Mouse (Mus musculus): ENCODE results near the gene Aqp9. TPM values are rescaled to one million over a fixed set of nuclear protein-coding genes. Genes with fewer than 3 reads are reported as not detected.

Aqp9 gene
- total and polyA plus RNA-seq, 3 experiments, result 64.8 to 76.1 TPM; not detected in 1

- Histone ChIP-seq H3K27ac (ENCODE audit: control insufficient read depth, low read depth, low read length) (peak overlapping the region; percentile 95), H3K4me1 (ENCODE audit: control insufficient read depth in 1 of 2, insufficient read depth in 2 of 2, low read length in 2 of 2) (peaks cover 21 to 43% of the 10 kb centered on the region in 2 experiments), H3K27me3 (ENCODE audit: control insufficient read depth in 1 of 2, insufficient read depth in 2 of 2, low read length in 2 of 2) (no peaks in the 10 kb centered on the region), H3K9me3 (replicated peaks; ENCODE audit: insufficient read depth, low read length) (no peaks in the 10 kb centered on the region), H3K4me3 (ENCODE audit: control insufficient read depth in 1 of 2, insufficient read depth in 1 of 2, low read depth in 2 of 2, low read length in 2 of 2) (no peak overlapping the region), H3K79me2 (ENCODE audit: control insufficient read depth, insufficient read depth, low read length, poor library complexity) (peaks cover 19% of the 10 kb centered on the region), H3K9ac (ENCODE audit: control insufficient read depth, low read depth, low read length, poor library complexity, severe bottlenecking) (peak overlapping the region; percentile 4), H3K36me3 (ENCODE audit: control insufficient read depth in 1 of 2, insufficient read depth in 2 of 2, low read length in 2 of 2) (peaks cover 0 to 42% of the 10 kb centered on the region in 2 experiments; a peak in 2 of 4 replicates)
- no peak for TF ChIP-seq HCFC1 (IDR thresholded peaks at IDR 0.05; ENCODE audit: low read depth, low read length)
- no peak for TF ChIP-seq USF1 (IDR thresholded peaks at IDR 0.05; ENCODE audit: low read depth, low read length)
- TF ChIP-seq POLR2A (IDR thresholded peaks at IDR 0.05; ENCODE audit: control insufficient read depth in 1 of 2, insufficient read depth in 1 of 2, low read depth in 1 of 2, low read length in 2 of 2, poor library complexity in 1 of 2), result peak in 1 of 2 experiments; percentile 21; a peak in 2 of 4 replicates
- TF ChIP-seq TBP (IDR thresholded peaks at IDR 0.05; ENCODE audit: low read depth, low read length), result peak; percentile 97
- peak; percentile 70 for TF ChIP-seq MAX (IDR thresholded peaks at IDR 0.05; ENCODE audit: low read length)
- peak; percentile 53 for TF ChIP-seq TCF12 (IDR thresholded peaks at IDR 0.05; ENCODE audit: low read depth, low read length)
- 0 out of 2 replicates have a peak, but pooled peaks have one; percentile 19 for TF ChIP-seq ELF1 (IDR thresholded peaks at IDR 0.05; ENCODE audit: low read depth, low read length)
- TF ChIP-seq CHD1 (IDR thresholded peaks at IDR 0.05; ENCODE audit: low read depth, low read length), result no peak
- TF ChIP-seq ETS1 (IDR thresholded peaks at IDR 0.05; ENCODE audit: low read depth, low read length), result peak; percentile 79
- TF ChIP-seq KAT2A (conservative IDR thresholded peaks at IDR 0.05; ENCODE audit: low read depth, low read length), result no peak
- no peak for TF ChIP-seq ZKSCAN1 (IDR thresholded peaks at IDR 0.05; ENCODE audit: low read depth, low read length)
- no peak for TF ChIP-seq POLR2AphosphoS5 (IDR thresholded peaks at IDR 0.05; ENCODE audit: borderline replicate concordance, low read depth, low read length)
- no peak for TF ChIP-seq POLR2AphosphoS2 (IDR thresholded peaks at IDR 0.05; ENCODE audit: low read length)
- no peak for TF ChIP-seq MEF2A (IDR thresholded peaks at IDR 0.05; ENCODE audit: extremely low read depth, insufficient replicate concordance, low read depth, low read length, poor library complexity, severe bottlenecking)
- TF ChIP-seq EP300 (IDR thresholded peaks at IDR 0.05; ENCODE audit: low read depth in 1 of 2, low read length in 2 of 2), result peak; percentile 39 to 76
- peak; percentile 82 for TF ChIP-seq MAZ (IDR thresholded peaks at IDR 0.05; ENCODE audit: low read depth, low read length)
- TF ChIP-seq SIN3A (IDR thresholded peaks at IDR 0.05; ENCODE audit: low read length), result peak; percentile 62
- peak; percentile 83 for DNase-seq (ENCODE audit: low read depth, low spot score)
These were observed 3.4 kb downstream of the Aqp9 start for GRCm38 (mm10) chr9:71165061-71165460.

GRCm38 (mm10) chr9:71164353-71164752 lies 4.1 kb downstream of the Aqp9 start:
- Histone ChIP-seq H3K4me1 (ENCODE audit: control insufficient read depth in 1 of 2, insufficient read depth in 2 of 2, low read length in 2 of 2) (peaks cover 27 to 49% of the 10 kb centered on the region in 2 experiments), H3K4me3 (ENCODE audit: control insufficient read depth in 1 of 2, insufficient read depth in 1 of 2, low read depth in 2 of 2, low read length in 2 of 2) (no peak overlapping the region), H3K27ac (ENCODE audit: control insufficient read depth, low read depth, low read length) (peak overlapping the region; percentile 95)

More at GRCm38 (mm10) chr9:71164353-71164752, 4.1 kb downstream of the Aqp9 start:
- Histone ChIP-seq H3K9ac (ENCODE audit: control insufficient read depth, low read depth, low read length, poor library complexity, severe bottlenecking) (peak overlapping the region; percentile 9; the same call in 1 of the 2 replicates), H3K36me3 (ENCODE audit: control insufficient read depth in 1 of 2, insufficient read depth in 2 of 2, low read length in 2 of 2) (peaks cover 0 to 49% of the 10 kb centered on the region in 2 experiments; a peak in 2 of 4 replicates), H3K9me3 (replicated peaks; ENCODE audit: insufficient read depth, low read length) (no peaks in the 10 kb centered on the region), H3K79me2 (ENCODE audit: control insufficient read depth, insufficient read depth, low read length, poor library complexity) (peaks cover 22% of the 10 kb centered on the region), H3K27me3 (ENCODE audit: control insufficient read depth in 1 of 2, insufficient read depth in 2 of 2, low read length in 2 of 2) (no peaks in the 10 kb centered on the region)
- TF ChIP-seq MYC (IDR thresholded peaks at IDR 0.05; ENCODE audit: low read depth, low read length), result no peak
- TF ChIP-seq USF1 (IDR thresholded peaks at IDR 0.05; ENCODE audit: low read depth, low read length), result no peak
- TF ChIP-seq EP300 (IDR thresholded peaks at IDR 0.05; ENCODE audit: low read depth in 1 of 2, low read length in 2 of 2), result no peak
- TF ChIP-seq MYB (IDR thresholded peaks at IDR 0.05; ENCODE audit: low read depth, low read length), result no peak
- no peak for TF ChIP-seq RCOR1 (IDR thresholded peaks at IDR 0.05; ENCODE audit: low read depth, low read length)
- TF ChIP-seq ETS1 (IDR thresholded peaks at IDR 0.05; ENCODE audit: low read depth, low read length), result no peak
- DNase-seq (ENCODE audit: low read depth, low spot score), result no peak

Data from MEL (cell line).